25 mouse cellular contexts compared by ENCODE assay signal in the genomic region with DNA sequence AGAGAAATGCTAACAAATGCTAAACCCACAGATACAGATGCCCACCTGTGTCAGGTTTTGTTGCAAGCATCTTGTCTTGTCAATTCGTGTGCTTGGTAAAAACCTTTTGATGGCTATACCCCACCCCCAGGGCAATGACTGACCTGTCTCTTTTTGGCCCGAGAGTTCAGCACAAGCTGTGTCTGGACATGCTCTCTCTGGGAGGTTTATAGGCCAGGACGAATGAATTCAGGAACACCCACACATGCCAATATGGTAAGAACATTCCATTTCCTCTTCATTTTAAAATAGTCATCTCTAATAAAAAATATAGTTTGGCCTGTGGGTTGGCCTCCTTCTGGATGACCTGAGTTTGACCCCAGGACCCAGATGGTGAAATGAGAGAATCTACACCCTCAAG.
DNase-seq lines count a peak whose midpoint lies in the region; ATAC-seq lines count a peak whose summit lies in the region.
"Had no signal": no experiment of that assay in that cellular context is flagged by ENCODE, and none has a peak within 500 bp of the region (broad histone marks: within the 10 kb centered on the region; RNA-seq: fewer than 3 reads in every experiment).

No protein-coding gene starts in this region.

- no peak overlapping the region for H3K4me2 ChIP-seq in stomach, embryonic 16.5 days (ENCODE audit: low read depth, low read length)
- H3K4me2 ChIP-seq: forebrain, embryonic 12.5 days; intestine, embryonic 15.5 days; limb, embryonic 12.5 days; liver, embryonic 12.5 days; midbrain, embryonic 13.5 days; neural tube, embryonic 12.5 days; stomach, embryonic 15.5 days had no signal

- no peak overlapping the region for H3K9ac ChIP-seq in stomach, embryonic 16.5 days (ENCODE audit: low read length)
- H3K9ac ChIP-seq: forebrain, embryonic 12.5 days; intestine, embryonic 15.5 days; limb, embryonic 12.5 days; liver, embryonic 12.5 days; midbrain, embryonic 13.5 days; neural tube, embryonic 12.5 days; stomach, embryonic 15.5 days had no signal

- peak; percentile 56; the same call in 1 of the 2 replicates for ATAC-seq in cerebellum, adult (ENCODE audit: insufficient number of reproducible peaks, low FRiP score, low TSS enrichment)
- no peak for ATAC-seq in stomach, embryonic 16.5 days (ENCODE audit: insufficient read depth, low FRiP score)
- ATAC-seq: hindbrain, embryonic 16.5 days; liver, embryonic 12.5 days; midbrain, embryonic 13.5 days; Patski had no signal

- H3K36me3 ChIP-seq in stomach, embryonic 16.5 days (ENCODE audit: control insufficient read depth, insufficient read depth, low read length): no peaks in the 10 kb centered on the region
- H3K36me3 ChIP-seq: forebrain, embryonic 12.5 days; hindbrain, embryonic 10.5 days; intestine, embryonic 15.5 days; limb, embryonic 12.5 days; liver, embryonic 12.5 days; midbrain, embryonic 13.5 days; neural tube, embryonic 12.5 days; stomach, embryonic 15.5 days had no signal

- no peak overlapping the region for H3K4me3 ChIP-seq in stomach, embryonic 16.5 days (replicated peaks; ENCODE audit: low read length)
- H3K4me3 ChIP-seq: forebrain, embryonic 12.5 days; hindbrain, embryonic 10.5 days; intestine, embryonic 15.5 days; layer of hippocampus, adult 2 months; limb, embryonic 12.5 days; liver, embryonic 12.5 days; midbrain, embryonic 13.5 days; neural tube, embryonic 12.5 days; stomach, embryonic 15.5 days had no signal

- H3K9me3 ChIP-seq in stomach, embryonic 16.5 days (replicated peaks; ENCODE audit: control insufficient read depth, low read length): no peaks in the 10 kb centered on the region
- H3K9me3 ChIP-seq: forebrain, embryonic 12.5 days; hindbrain, embryonic 10.5 days; intestine, embryonic 15.5 days; limb, embryonic 12.5 days; liver, embryonic 12.5 days; midbrain, embryonic 13.5 days; neural tube, embryonic 12.5 days; stomach, embryonic 15.5 days had no signal

- 42% methylated on average over 3 of the region's 3 CpGs for WGBS in stomach, embryonic 16.5 days

- peaks cover 16% of the 10 kb centered on the region for H3K4me1 ChIP-seq in stomach, embryonic 16.5 days (ENCODE audit: control insufficient read depth, insufficient read depth, low read length)
- H3K4me1 ChIP-seq: forebrain, embryonic 12.5 days; neural tube, embryonic 12.5 days had no signal

- H3K27ac ChIP-seq in stomach, embryonic 16.5 days (ENCODE audit: low read length): peak overlapping the region; percentile 36; the same call in 1 of the 2 replicates
- H3K27ac ChIP-seq: forebrain, embryonic 12.5 days; hindbrain, embryonic 10.5 days; intestine, embryonic 15.5 days; layer of hippocampus, adult 2 months; limb, embryonic 12.5 days; liver, embryonic 12.5 days; midbrain, embryonic 13.5 days; neural tube, embryonic 12.5 days; stomach, embryonic 15.5 days had no signal

- DNase-seq in cerebellum, postnatal 4 days (ENCODE audit: low spot score in 2 of 2): no peak
- DNase-seq in urinary bladder, postnatal 36 days (ENCODE audit: low spot score in 2 of 2): peak; percentile 17
- DNase-seq in urinary bladder, adult 2 months (ENCODE audit: low spot score): no peak
- DNase-seq in cerebellum, adult 9-11 months: peak; percentile 58
- DNase-seq in kidney, postnatal 14 days: no peak
- DNase-seq in right cerebral cortex, postnatal 4 days: no peak
- DNase-seq: adrenal gland, postnatal 36 days; gastrocnemius, postnatal 36 days; lung, adult 18-20 months; lung, postnatal 10 days; retina, postnatal 1 day; right cerebral cortex, postnatal 25 days had no signal

- no peaks in the 10 kb centered on the region for H3K27me3 ChIP-seq in stomach, embryonic 16.5 days (ENCODE audit: control insufficient read depth, insufficient read depth, low read length)
- H3K27me3 ChIP-seq: forebrain, embryonic 12.5 days; intestine, embryonic 15.5 days; limb, embryonic 12.5 days; liver, embryonic 12.5 days; midbrain, embryonic 13.5 days; neural tube, embryonic 12.5 days; Patski; stomach, embryonic 15.5 days had no signal

Comparison
In these comparisons a context has a peak if more than half of its experiments do, and no peak if none do; other contexts are left out.
1. DNase-seq: peak in urinary bladder, postnatal 36 days (2 of 2) and cerebellum, adult 9-11 months (single experiment); none in cerebellum, postnatal 4 days (0 of 2), urinary bladder, adult 2 months (single experiment), kidney, postnatal 14 days (single experiment) and right cerebral cortex, postnatal 4 days (single experiment).